Mouse (Mus musculus): ENCODE measurements at regions not wholly inside any gene's neighbourhood (a gene's known extent, or its start where the extent isn't known, plus 50 kb on each side); places are given as distances from the start of the nearest gene placed in this dataset.
A peak's percentile ranks its signal among the peaks of the same experiment; 100 is the strongest.

- no peaks in the 10 kb centered on the region for H3K27me3 ChIP-seq (replicated peaks)
Observed at GRCm38 (mm10) chr15:5693810-5694209, 449.8 kb upstream of the Ptger4 start.

DNA sequence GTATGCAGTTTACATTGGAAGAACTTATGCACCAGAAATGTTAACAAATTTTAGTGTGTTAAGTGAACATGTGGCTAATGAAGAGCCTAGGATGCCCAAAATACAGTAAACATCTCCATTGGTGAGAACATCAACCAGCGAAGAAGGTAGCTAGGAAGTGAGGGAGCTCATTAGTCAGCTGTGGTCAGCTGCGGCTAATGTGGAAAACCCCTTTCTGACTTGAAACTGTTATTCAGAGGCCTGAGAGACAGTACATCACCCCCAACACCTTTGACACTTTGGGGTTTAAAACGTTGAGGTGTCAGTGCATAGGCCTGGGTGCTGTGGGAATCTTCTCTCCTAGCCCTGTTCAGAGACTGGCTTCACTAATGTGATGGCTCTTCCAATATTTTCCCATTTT, 451.0 kb upstream of the Ptger4 start:
- TF ChIP-seq GATA1 (IDR thresholded peaks at IDR 0.05; ENCODE audit: borderline replicate concordance, low read length) (no peak), FLI1 (IDR thresholded peaks at IDR 0.05; ENCODE audit: low read length) (no peak)
- Histone ChIP-seq H3K27me3 (replicated peaks) (no peaks in the 10 kb centered on the region), H3K36me3 (replicated peaks; ENCODE audit: low read length) (no peaks in the 10 kb centered on the region), H3K4me3 (replicated peaks) (no peak overlapping the region), H3K9me3 (no peaks in the 10 kb centered on the region), H3K4me1 (no peaks in the 10 kb centered on the region)

More at GRCm38 (mm10) chr15:5693810-5694209, 449.8 kb upstream of the Ptger4 start:
- Histone ChIP-seq H3K4me1 (no peaks in the 10 kb centered on the region), H3K4me3 (replicated peaks) (no peak overlapping the region), H3K36me3 (replicated peaks; ENCODE audit: low read length) (no peaks in the 10 kb centered on the region), H3K9me3 (no peaks in the 10 kb centered on the region)
- TF ChIP-seq FLI1 (IDR thresholded peaks at IDR 0.05; ENCODE audit: low read length) (no peak), GATA1 (IDR thresholded peaks at IDR 0.05; ENCODE audit: borderline replicate concordance, low read length) (no peak)

- no peak overlapping the region for H3K4me3 ChIP-seq (replicated peaks)
- TF ChIP-seq GATA1 (IDR thresholded peaks at IDR 0.05; ENCODE audit: borderline replicate concordance, low read length) (no peak), FLI1 (IDR thresholded peaks at IDR 0.05; ENCODE audit: low read length) (no peak)
- H3K36me3 ChIP-seq (replicated peaks; ENCODE audit: low read length) = no peaks in the 10 kb centered on the region
- H3K9me3 ChIP-seq = peaks cover 7% of the 10 kb centered on the region
- no peaks in the 10 kb centered on the region for H3K27me3 ChIP-seq (replicated peaks)
- no peaks in the 10 kb centered on the region; the same call in 1 of the 2 replicates for H3K4me1 ChIP-seq
Observed at GRCm38 (mm10) chr15:5708454-5708853, 464.5 kb upstream of the Ptger4 start.

DNA sequence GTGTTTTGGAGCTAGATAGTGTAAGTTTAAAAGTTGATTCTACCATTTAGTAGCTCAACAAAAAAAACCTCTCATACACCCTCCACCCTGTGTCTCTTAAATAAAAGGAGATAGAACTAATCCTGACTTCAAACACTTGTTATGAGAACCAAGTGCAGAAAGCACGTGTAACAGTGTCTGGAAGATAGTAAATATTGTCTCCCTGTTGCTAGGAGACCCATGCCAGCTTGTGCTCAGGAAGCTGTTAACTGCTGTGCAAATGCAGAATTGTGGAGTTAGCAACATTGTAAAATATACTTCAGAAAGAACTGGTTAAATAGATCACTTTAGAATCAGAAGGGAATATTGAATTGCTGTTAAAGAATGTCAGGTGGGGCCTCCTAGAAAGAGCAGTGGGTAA, 496.7 kb upstream of the Ptger4 start:
- Histone ChIP-seq H3K9me3 (0 out of 2 replicates have a peak, but pooled peaks cover 8% of the 10 kb centered on the region), H3K27me3 (replicated peaks) (no peaks in the 10 kb centered on the region), H3K36me3 (replicated peaks; ENCODE audit: low read length) (no peaks in the 10 kb centered on the region), H3K4me1 (no peaks in the 10 kb centered on the region), H3K4me3 (replicated peaks) (no peak overlapping the region)
- no peak for TF ChIP-seq FLI1 (IDR thresholded peaks at IDR 0.05; ENCODE audit: low read length)
- no peak for TF ChIP-seq GATA1 (IDR thresholded peaks at IDR 0.05; ENCODE audit: borderline replicate concordance, low read length)

DNA sequence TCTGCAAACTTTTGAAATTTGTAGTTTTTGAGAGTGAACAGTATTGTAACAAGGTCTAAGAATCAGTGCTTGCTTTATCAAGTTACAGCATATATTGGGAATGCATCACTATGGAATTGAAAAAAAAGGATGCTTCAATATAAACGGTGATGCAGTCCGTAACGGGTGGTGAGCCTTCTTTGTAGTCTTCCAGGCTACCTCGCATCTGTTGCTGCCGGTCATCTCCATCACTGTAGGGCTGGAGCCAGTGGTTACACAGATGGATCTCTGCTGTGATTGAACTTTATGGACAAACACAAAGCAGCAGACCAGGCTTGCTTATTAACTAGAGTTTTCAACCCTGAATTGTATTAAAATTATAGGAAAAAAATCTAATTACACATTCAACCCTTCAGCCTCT, 499.9 kb upstream of the Ptger4 start:
- no peaks in the 10 kb centered on the region for H3K4me1 ChIP-seq

GRCm38 (mm10) chr15:5758690-5759089, 514.7 kb upstream of the Ptger4 start:
- Histone ChIP-seq H3K27me3 (replicated peaks) (no peaks in the 10 kb centered on the region), H3K9me3 (no peaks in the 10 kb centered on the region), H3K4me1 (no peaks in the 10 kb centered on the region), H3K36me3 (replicated peaks; ENCODE audit: low read length) (no peaks in the 10 kb centered on the region), H3K4me3 (replicated peaks) (no peak overlapping the region)
- TF ChIP-seq FLI1 (IDR thresholded peaks at IDR 0.05; ENCODE audit: low read length) (no peak), GATA1 (IDR thresholded peaks at IDR 0.05; ENCODE audit: borderline replicate concordance, low read length) (no peak)

More for the DNA sequence above, 499.9 kb upstream of the Ptger4 start:
- no peak overlapping the region for H3K4me3 ChIP-seq (replicated peaks)
- TF ChIP-seq GATA1 (IDR thresholded peaks at IDR 0.05; ENCODE audit: borderline replicate concordance, low read length) = no peak
- no peak for TF ChIP-seq FLI1 (IDR thresholded peaks at IDR 0.05; ENCODE audit: low read length)
- no peaks in the 10 kb centered on the region for H3K36me3 ChIP-seq (replicated peaks; ENCODE audit: low read length)
- H3K9me3 ChIP-seq = no peaks in the 10 kb centered on the region
- no peaks in the 10 kb centered on the region for H3K27me3 ChIP-seq (replicated peaks)

DNA sequence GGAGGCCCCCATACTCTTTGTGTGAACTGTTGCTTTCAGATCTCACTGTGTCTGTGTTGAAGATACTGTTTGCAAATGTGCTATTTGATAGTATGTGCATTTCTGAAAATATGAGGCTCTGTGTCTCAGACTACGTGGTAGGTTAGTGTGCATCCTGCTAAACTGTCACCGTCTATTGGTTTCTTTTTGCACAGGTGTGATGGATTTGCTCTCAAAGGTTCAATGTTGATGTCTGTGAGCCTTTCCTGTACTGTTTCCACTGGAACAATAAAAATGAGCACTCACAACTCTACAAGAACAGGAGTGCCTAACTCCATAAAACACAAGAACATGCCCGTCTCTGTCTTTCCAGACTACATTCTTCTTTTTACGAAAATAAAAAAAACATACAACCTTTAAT, 518.2 kb upstream of the Ptger4 start:
- H3K27me3 ChIP-seq (replicated peaks) = no peaks in the 10 kb centered on the region
- no peaks in the 10 kb centered on the region for H3K4me1 ChIP-seq
- no peaks in the 10 kb centered on the region for H3K9me3 ChIP-seq
- no peaks in the 10 kb centered on the region for H3K36me3 ChIP-seq (replicated peaks; ENCODE audit: low read length)
- TF ChIP-seq FLI1 (IDR thresholded peaks at IDR 0.05; ENCODE audit: low read length) (no peak), GATA1 (IDR thresholded peaks at IDR 0.05; ENCODE audit: borderline replicate concordance, low read length) (no peak)
- no peak overlapping the region for H3K4me3 ChIP-seq (replicated peaks)

DNA sequence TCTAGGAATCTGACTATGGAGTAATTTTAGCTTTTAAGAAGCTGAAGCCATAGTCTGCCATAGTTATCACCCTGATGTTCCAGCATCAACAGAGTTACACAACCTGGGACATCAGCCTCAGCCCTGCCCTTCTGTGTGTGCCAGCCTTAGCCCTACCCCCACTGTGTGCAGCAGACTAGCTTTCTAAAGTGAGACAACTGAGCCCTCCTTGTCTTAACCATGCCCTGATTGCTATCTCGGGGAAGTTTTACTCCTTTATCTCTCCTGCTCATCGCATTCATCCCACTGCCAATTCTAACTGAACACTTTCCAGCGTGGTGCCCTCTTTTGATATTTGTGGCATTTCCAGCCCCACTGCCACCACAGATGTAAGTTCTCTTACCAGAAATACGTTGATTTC, 522.5 kb upstream of the Dab2 start:
- no peaks in the 10 kb centered on the region for H3K4me1 ChIP-seq
- no peaks in the 10 kb centered on the region for H3K9me3 ChIP-seq
- H3K4me3 ChIP-seq (replicated peaks) = no peak overlapping the region
- H3K36me3 ChIP-seq (replicated peaks; ENCODE audit: low read length) = no peaks in the 10 kb centered on the region
- H3K27me3 ChIP-seq (replicated peaks) = no peaks in the 10 kb centered on the region
- TF ChIP-seq GATA1 (IDR thresholded peaks at IDR 0.05; ENCODE audit: borderline replicate concordance, low read length) (no peak), FLI1 (IDR thresholded peaks at IDR 0.05; ENCODE audit: low read length) (no peak)

DNA sequence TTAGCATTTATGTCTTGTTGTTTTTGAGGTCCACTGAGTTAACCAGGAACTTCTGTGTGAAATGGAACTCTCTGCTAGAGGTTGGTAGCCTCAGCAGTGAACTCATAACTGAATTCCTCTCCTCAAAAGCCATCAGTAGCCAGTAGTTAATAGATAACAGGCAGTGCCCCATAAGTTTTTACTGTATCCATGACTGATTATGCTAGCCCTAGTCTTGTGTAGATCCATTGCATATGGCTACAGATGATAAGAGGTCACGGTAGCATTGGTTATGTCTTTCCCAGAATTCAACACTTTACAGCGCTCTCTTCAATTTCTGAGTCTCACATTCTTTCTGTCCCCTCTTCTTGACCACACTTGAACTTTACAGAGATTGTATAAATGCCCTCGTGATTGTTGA, 499.7 kb upstream of the Dab2 start:
- TF ChIP-seq GATA1 (IDR thresholded peaks at IDR 0.05; ENCODE audit: borderline replicate concordance, low read length) = no peak
- Histone ChIP-seq H3K36me3 (replicated peaks; ENCODE audit: low read length) (no peaks in the 10 kb centered on the region), H3K9me3 (no peaks in the 10 kb centered on the region), H3K4me3 (replicated peaks) (no peak overlapping the region), H3K4me1 (no peaks in the 10 kb centered on the region), H3K27me3 (replicated peaks) (no peaks in the 10 kb centered on the region)

GRCm38 (mm10) chr15:5811154-5811732, 488.3 kb upstream of the Dab2 start:
- no peaks in the 10 kb centered on the region for H3K27me3 ChIP-seq (replicated peaks)
- no peak overlapping the region for H3K4me3 ChIP-seq (replicated peaks)
- H3K36me3 ChIP-seq (replicated peaks; ENCODE audit: low read length) = no peaks in the 10 kb centered on the region
- H3K4me1 ChIP-seq = no peaks in the 10 kb centered on the region
- TF ChIP-seq FLI1 (IDR thresholded peaks at IDR 0.05; ENCODE audit: low read length) (no peak), GATA1 (IDR thresholded peaks at IDR 0.05; ENCODE audit: borderline replicate concordance, low read length) (no peak)
- no peaks in the 10 kb centered on the region for H3K9me3 ChIP-seq

- Histone ChIP-seq H3K36me3 (replicated peaks; ENCODE audit: low read length) (no peaks in the 10 kb centered on the region), H3K9me3 (no peaks in the 10 kb centered on the region), H3K4me3 (replicated peaks) (peak overlapping the region; percentile 19), H3K4me1 (no peaks in the 10 kb centered on the region), H3K27me3 (replicated peaks) (no peaks in the 10 kb centered on the region)
- TF ChIP-seq FLI1 (IDR thresholded peaks at IDR 0.05; ENCODE audit: low read length) (no peak), GATA1 (IDR thresholded peaks at IDR 0.05; ENCODE audit: borderline replicate concordance, low read length) (no peak)
Observed at GRCm38 (mm10) chr15:5811958-5812357, 487.6 kb upstream of the Dab2 start.

Data from megakaryocyte, embryonic 14.5 days (primary cell).